Mouse (Mus musculus) brown adipose tissue, adult 24 weeks (tissue): ENCODE measurements around the gene Lurap1. TPM values are rescaled to one million over a fixed set of nuclear protein-coding genes. Genes with fewer than 3 reads are reported as not detected.

Experiments
- H3K27ac ChIP-seq: fragments of 200-500 bp; replicated peaks from 2 replicates; pipeline ENCODE4 v1.5.1; 2012; ENCODE audit warnings: low read depth, mild to moderate bottlenecking, low read length
- H3K4me1 ChIP-seq: fragments of 200-500 bp; 2 replicates; pipeline ENCODE4 v1.6.1; 2012; ENCODE audit warnings: low read length, mixed read lengths; ENCODE audit not compliant: control insufficient read depth, insufficient read depth, insufficient read length
- H3K4me3 ChIP-seq: fragments of 200-500 bp; 2 replicates; pipeline ENCODE4 v1.5.1; 2012; ENCODE audit warnings: low read depth, mild to moderate bottlenecking, low read length, moderate library complexity; ENCODE audit not compliant: insufficient read depth
- polyA plus RNA-seq: library from polyadenylated mRNA; stranded (reverse); fragments of >200 nt; gene quantifications from 2 replicates; pipeline ENCODE4 v1.2.4, GENCODE M21; 2012; ENCODE audit not compliant: missing spikeins, insufficient read depth, insufficient read length

Gene Lurap1
- polyA plus RNA-seq, 1 experiment: 22.9 TPM

- peaks cover 6% of the 10 kb centered on the region for H3K4me1 ChIP-seq
- H3K27ac ChIP-seq: peak overlapping the region; percentile 83
- peak overlapping the region; percentile 96 for H3K4me3 ChIP-seq
Measured at GRCm38 (mm10) chr4:116143317-116143811, 7.8 kb downstream of the Lurap1 start.

DNA sequence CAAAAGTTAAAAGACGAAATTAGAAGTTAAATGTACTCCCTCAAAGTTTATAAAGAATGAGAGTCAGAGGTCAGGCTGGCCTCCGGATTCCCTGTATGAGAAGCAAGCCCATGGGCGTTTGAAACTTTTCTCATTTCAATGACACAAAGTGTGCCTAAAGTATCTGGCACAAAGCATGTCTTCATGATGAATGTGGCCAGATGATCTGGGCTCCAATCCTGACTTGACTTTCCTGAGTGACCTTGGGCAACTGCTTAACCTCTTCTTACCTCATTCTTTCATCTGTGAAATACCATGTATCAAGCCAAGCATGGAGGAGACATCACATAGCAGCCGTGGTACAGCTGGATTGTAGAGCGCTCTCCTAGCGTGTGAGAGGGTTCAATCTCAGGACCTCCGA is 8.9 kb downstream of the Lurap1 start:
- peaks cover 6% of the 10 kb centered on the region for H3K4me1 ChIP-seq
- H3K4me3 ChIP-seq: peak overlapping the region; percentile 44
- H3K27ac ChIP-seq: peak overlapping the region; percentile 97

DNA sequence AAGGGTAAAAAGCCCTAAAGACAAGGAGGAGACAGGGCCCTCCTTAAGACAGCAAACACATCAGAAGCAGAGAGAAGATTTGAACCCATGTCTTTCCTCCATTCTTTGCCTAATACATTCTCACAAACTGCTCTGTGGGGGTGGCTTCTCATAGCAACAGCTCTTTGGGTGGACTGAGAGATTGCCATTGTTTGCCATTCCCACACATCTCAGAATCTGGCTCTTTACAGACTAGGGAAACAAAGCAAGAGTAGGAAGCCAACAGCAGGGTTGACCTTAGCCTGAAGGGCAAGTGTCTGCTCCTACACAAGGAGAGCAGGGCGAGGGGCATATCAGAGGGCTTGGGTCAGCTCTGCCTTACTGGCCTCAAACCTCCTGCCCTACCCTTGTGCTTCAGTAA is 9.4 kb downstream of the Lurap1 start:
- Histone ChIP-seq H3K4me3 (peak overlapping the region; percentile 30), H3K4me1 (peaks cover 6% of the 10 kb centered on the region), H3K27ac (peak overlapping the region; percentile 97)

DNA sequence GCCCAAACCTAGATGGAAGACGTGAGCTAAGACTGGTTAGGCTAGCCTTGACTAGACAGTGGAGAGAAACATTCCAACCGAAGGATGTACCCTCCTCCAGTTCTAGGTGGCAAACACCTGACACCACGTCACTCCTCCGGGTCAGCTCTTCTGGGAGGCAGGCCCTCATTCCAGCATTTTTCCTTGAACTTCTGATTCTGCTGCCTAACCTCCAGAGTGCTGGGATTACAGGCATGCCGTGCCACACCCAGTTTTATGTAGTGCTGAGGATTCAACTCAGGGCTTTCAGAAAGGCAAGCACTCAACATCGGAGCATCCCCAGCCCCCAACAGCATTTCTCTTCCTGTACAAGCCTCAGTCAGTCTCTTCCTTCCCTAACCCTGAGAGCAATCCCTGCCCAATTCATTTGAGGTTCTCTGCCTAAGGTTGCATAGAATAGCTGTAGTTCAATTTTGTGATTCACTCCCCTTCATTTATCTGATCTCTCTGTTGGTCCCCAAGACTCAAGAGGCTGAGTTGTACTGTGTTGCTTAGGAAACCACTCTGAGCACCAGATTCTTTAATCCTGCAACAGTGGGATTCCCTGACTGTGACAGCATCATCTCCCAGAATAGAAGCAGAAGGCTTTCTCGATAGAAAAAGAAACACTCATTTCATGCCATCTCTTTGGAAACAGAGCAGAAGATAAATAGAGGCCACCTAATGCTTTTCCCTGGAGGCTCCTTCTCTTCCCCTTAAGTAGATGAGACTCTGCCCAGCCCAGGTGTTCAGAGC is 10.2 kb downstream of the Lurap1 start:
- Histone ChIP-seq H3K27ac (peak overlapping the region; percentile 97), H3K4me3 (no peak overlapping the region), H3K4me1 (peaks cover 6% of the 10 kb centered on the region)

GRCm38 (mm10) chr4:116137421-116137996 is 13.6 kb downstream of the Lurap1 start:
- H3K27ac ChIP-seq: no peak overlapping the region
- H3K4me1 ChIP-seq: peaks cover 6% of the 10 kb centered on the region
- H3K4me3 ChIP-seq: no peak overlapping the region

DNA sequence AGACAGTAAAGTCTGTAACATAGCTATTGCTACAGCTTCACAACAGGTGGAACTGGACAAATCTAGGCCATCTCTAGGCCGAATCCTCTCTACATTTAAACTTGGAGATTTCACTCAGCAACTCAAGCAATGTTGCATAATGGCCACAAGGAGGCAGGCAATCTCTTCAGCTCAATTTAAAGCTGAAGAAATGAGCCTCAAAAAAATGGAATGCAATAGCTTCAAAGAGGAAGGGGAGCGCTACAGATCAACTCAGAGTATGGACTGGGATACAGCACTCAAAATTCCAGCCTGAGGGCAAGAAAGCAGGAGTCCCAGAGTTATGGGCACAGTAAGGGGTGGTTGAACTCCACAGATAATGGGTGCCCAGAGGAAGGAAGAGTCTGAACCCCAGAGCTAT is 16.1 kb downstream of the Lurap1 start:
- H3K4me1 ChIP-seq: no peaks in the 10 kb centered on the region; the same call in 1 of the 2 replicates
- no peak overlapping the region for H3K27ac ChIP-seq
- H3K4me3 ChIP-seq: no peak overlapping the region

- no peaks in the 10 kb centered on the region for H3K4me1 ChIP-seq
- no peak overlapping the region for H3K4me3 ChIP-seq
Measured at GRCm38 (mm10) chr4:116133126-116133525, 18.0 kb downstream of the Lurap1 start.

DNA sequence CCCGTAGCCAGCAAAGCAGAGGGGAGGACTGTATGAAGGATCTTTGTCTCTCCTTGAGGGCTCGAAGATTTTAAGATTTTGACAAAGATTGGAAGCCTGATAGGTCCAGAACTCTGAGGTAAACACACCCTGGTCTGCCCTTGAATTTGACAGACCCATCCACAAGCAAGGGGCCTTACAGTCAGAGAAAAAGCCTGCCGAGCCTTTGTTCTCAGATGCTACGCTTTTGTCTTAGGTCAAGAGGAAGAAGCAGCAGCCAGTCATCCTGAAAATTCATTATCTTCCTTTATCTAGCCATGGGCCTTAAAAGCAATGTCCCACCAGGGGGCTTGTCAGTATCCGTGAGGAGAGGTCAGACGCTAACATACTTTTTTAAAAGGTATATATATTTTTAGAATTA is 23.2 kb downstream of the Lurap1 start:
- H3K4me3 ChIP-seq: no peak overlapping the region
- H3K27ac ChIP-seq: no peak overlapping the region
- no peaks in the 10 kb centered on the region for H3K4me1 ChIP-seq

More at GRCm38 (mm10) chr4:116133126-116133525, 18.0 kb downstream of the Lurap1 start:
- no peak overlapping the region for H3K27ac ChIP-seq

DNA sequence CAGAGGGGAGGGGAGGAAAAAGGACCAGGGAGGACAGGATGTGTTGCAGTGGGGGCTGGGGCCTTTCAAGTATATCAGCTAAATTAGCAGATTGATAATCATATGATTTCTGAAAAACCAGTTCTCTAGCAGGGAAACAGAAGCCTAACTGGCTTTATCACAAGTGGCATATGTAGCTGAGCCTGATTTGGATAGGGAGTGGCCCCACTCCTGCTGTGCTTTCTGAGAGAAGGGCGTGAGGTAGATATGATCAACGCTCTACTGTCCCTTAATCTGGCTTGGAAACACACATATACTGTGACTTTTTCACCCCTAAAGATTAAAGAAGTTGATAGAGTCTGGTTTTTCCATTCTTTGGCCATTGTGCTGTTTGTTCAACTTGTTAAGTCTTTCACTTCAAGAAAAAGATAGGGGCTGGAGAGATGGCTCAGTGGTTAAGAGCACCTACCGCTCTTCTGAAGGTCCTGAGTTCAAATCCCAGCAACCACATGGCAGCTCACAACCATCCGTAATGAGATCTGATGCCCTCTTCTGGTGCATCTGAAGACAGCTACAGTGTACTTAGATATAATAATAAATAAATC is 25.2 kb downstream of the Lurap1 start:
- Histone ChIP-seq H3K4me3 (no peak overlapping the region), H3K27ac (no peak overlapping the region), H3K4me1 (no peaks in the 10 kb centered on the region)

DNA sequence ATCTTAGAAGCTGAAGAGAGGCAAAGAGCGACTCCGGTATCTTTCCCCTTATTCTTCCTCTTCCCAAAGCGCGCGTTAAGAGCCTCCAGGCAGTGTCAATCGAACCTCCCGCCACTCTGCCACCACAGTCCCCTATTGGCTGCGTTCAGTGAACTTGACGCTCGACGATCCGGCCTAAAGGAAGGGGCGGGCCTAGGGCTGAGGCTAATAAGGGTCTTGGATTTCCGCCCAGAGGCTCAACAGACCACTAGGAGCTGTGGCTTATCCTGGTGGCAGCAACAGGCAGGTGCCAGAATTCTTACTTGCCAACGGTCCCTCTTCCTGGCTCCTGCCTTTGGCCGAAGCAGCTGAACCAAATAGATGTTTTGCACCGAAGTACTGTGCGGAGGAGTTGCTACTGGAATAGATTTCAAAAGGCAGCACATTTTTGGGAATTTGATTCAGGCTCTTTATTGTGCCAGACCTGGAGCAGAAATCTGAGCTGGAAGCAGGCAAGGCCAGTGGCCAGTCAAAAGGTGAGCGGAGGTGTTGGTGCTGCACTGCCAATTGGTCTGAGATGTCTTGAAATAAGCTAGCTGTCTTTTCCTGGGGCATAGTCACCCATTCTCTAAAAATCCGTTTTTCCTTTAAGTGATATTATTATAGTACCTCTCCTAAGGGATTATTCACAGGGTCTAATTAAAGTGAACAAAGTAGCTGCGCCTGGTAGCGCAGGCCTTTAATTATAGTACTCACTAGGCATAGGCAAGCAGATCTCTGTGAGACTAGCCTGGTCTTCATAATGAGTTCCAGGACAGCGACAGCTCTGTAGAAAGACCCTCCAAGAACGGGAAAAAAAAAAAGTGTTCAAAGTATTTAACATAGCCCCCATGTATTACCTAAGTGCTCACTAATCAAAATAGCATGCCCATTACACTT is 27.3 kb downstream of the Lurap1 start, which contains the start of the genes Rad54l and Pomgnt1:
Gene Rad54l (minus strand): TSS at position 89 of the 918 bp plus-strand sequence.
Gene Pomgnt1 (plus strand): TSS at position 239 of the 918 bp plus-strand sequence.
- H3K4me3 ChIP-seq: peak within 1 kb of the TSS; percentile 73
- H3K4me1 ChIP-seq: no peaks in the 10 kb centered on the region
- H3K27ac ChIP-seq: 0 out of 2 replicates have a peak within 1 kb of the TSS, but pooled peaks have one; percentile 6

- Histone ChIP-seq H3K4me1 (no peaks in the 10 kb centered on the region), H3K27ac (no peak overlapping the region), H3K4me3 (no peak overlapping the region)
Measured at GRCm38 (mm10) chr4:116122762-116123161, 28.4 kb downstream of the Lurap1 start.

DNA sequence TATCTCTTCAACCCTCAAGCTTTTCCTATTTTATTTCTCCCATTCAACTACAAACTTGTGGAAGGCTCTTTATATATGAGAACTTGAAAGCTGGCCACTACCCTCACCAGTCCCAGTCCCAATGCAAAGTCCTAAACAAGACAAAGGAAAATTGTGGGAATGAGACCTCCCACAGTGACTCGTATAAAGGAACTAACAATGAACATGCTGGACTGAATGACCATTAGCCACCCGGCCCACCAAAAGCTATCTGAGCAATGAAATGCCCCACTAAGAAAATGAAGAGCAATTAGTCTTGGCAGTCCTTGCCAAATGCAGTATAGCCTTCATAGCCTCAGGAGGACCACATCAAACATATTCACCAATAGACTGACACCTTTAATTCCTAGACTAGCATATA is 39.7 kb downstream of the Lurap1 start:
- H3K27ac ChIP-seq: no peak overlapping the region
- H3K4me1 ChIP-seq: no peaks in the 10 kb centered on the region
- no peak overlapping the region for H3K4me3 ChIP-seq

DNA sequence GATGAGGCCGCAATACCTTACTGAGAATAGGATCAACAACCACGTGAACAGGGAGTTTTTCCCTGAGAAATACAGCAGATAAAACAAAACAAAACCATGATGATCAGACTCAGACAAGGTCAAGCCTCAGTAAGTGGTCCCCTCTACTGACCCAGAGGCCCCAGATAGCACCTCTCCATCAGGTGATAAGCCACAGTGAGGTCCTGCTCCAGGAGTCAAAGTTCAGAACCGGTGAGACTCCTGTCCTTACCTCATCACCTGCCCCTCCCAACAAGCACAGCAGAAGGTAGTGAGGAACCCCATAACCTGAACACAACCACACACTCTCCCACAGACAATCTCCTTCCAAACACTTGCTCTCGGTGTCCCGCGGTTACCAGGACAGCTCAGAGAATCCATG is 40.4 kb downstream of the Lurap1 start:
- Histone ChIP-seq H3K27ac (no peak overlapping the region), H3K4me3 (no peak overlapping the region), H3K4me1 (no peaks in the 10 kb centered on the region)

GRCm38 (mm10) chr4:116105278-116105677 is 45.9 kb downstream of the Lurap1 start:
- Histone ChIP-seq H3K4me3 (no peak overlapping the region), H3K27ac (no peak overlapping the region), H3K4me1 (no peaks in the 10 kb centered on the region)
